Mouse (Mus musculus) lung, postnatal 4 days (tissue): ENCODE data around the gene Exoc3l2.

Experiments
- DNase-seq, 2 experiments: peaks; one replicate each; pipeline ENCODE4 v3.0.0; 2021

Gene Exoc3l2

DNA sequence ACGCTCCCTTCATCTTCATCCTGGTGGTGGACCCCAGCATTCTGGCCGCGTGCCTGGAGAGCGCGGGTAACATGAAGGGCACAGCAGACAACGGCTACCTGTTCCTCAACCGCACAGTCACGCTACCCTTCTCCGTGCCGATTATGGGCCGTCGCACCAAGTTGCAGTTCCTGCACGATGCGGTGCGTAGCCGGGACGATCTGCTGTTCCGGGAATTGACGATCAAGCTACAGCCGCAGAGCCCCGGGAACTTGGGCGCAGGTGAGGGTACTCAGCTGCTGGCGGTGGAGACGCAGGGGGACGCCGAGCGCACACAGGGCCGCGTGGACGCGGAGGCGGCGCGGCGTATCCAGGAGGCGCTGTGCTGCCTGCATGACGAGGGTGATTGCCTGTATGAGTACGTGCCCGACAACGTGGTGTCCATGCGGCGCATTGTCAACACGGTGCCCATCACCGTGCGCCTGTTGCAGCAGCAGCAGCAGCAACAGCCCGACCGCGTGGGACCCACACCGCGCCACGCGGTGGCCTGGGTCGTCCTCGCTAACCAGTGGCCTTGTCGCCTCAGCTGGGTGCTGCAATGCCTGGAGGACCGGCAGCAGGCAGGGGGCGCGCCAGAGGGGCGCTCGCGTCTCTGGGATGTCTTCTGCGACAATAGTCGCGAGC, 60.8 kb downstream of the Exoc3l2 start:
- DNase-seq: peak; percentile 76 to 77

DNA sequence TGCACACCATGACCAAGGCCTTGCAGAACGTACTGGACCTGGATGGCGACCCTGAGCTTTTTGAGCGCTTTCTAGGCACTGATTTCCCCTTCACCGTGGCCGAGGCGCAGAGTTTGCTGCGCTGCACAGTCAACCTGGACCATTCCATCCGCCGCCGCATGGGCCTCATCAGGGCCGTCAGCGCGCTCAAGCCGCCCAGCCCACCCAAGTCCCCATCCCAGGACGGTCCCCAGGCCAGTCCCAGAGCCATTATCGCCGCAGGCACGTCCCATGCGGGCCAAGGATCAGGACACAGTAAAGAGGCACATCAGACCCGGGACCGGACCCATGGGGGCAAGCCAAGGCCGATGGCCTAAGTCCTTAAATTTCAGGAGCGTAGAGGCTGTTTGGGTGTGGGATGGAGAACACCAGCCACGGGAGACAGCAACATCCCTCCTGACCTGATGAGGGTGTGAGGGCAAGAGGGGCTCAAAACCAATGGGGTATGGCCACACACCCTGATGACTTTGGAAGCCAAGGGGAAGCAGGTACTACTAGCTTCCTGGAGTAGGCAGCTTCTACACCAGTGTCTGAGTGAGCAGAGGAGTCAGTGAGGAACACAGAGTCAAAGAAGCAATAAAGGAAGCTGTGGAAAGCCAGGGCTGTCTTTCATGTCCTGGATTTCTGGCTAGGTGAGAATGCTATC, 61.4 kb downstream of the Exoc3l2 start:
- no peak for DNase-seq

DNA sequence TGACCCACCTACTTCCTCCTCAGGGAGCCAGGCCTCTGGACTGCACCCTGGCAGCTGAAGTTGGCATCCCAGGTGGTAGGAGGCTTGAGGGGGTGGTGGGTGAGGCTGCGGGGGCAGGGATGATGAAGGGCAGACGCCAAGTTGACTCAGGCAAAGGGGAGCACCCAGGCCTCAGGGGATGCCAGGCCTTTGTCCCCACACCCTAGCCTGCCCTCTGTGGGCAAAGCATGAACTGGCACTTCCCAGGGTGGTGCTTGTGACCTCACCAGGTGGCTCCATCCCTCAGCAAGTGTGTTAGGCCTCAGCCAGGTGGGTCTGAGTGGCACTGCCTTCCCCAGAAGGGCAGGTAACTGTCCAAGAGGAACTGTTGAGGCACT, 62.0 kb downstream of the Exoc3l2 start:
- no peak for DNase-seq

DNA sequence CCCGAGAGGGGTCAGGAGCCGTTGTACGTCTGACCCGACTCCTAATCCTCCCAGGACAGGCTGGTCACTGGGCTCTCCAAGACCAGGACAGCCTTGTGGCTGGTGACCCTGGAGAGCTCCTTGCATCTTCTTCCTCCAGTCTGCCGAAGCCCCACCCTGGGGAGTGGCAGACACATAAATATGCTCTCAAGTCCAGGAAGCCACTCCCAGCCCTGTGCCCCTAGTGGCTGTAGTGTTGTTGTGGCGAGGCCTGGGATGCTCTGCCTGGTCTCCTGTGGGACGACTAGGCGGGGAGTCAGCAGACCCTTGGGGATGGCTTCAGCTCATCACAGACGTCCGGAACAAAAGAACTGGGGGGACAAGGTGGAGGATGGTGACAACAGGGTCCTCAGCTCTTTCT, 67.9 kb downstream of the Exoc3l2 start:
- no peak for DNase-seq

DNA sequence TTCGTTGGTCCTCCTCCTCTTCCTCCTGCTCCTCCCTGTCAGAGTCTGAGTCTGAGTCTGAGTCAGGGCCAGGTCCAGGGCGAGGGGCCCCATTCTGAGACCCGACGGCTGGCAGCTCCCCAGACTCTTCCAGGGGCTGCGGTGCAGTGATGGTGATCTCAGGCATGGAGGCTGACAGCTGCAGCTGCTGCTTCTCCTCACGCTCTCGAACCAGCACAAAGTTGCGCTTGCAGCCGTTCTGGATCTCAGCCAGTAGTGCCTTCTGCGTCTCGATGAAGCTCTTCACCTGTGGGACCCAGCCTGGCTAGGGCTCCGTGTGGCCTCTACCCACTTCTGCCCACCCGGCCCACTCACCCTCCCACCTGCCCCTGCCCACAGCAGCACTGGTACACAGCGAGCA, 69.1 kb downstream of the Exoc3l2 start:
- DNase-seq: no peak

DNA sequence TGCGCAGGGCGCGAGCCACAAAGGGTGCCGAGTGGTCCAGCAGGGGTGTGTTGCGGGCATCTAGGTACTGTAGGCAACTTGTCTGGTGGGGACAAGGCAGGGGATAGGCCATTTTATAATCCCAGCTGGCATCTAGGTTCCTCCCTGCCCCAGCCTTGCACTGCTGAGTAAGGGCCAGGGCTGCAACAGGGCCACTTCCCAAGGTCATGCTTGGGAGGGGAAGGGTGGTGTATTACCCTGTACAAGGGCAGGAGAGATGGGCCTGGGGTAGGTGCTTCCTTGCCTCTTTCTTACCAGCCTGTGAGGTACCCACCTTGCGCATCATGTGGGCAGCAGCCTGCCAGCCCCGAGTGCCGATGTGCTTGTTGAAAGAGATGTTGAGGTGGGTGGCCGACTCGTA, 71.5 kb downstream of the Exoc3l2 start:
- no peak for DNase-seq

DNA sequence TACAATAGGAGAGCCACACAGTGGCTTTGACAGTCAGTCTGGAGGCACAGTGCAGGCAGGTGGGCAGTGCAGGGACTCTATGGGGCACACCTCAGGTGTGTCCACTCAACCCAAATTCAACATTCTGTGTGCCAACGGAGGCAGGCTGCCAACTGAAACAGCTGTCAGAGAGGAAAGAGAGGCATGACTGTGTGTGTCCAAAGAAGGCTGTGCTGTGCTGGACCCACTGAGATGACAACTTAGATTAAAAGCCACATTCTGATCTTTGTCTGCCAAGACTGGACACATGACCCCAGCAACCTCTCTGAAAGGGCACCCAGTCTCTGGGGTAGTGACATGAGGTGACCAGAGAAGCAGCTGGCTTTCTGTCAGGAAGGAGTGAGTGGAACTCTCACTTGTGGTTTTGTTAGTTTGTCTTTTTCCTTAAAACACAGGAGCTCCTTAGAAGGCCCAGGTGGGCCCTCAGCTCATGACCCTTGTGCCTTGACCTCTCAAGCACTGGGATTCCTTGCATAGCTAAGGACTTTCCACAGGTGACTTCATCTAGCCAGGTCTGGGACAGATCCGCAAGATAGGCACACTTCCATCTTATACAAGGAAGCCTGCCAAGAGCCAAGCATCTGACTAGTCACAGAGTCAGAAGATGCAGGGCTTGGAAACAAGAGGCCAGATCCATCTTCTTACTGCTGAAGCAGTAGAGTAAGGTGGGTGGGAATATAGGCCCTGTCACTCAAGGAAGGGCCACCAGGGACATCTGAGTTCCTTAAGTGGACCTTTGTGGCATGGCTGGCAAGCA, 77.8 kb downstream of the Exoc3l2 start:
- DNase-seq: peak; percentile 28 to 49

DNA sequence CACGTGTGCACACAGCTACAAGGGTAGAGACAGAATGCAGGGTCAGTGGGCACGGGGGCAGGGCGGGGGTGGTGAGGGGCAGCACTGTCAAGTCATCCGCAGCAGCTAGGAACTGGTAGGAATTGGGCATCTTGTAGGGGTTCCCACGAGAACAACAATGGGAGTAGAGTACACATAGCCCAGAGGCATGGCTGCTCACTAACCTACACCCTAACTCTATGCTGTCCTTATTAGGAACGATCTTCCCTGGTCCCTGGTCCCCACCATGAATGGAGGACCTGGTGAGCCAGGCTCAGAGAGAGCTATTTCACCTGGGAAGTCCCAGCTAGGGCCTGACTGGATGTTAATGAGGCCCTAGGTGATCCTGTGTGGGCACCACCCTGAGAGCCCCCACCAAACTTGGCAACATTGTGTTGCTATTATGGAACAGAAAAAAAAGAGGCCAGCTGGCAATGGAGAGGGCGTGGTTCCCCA, 78.6 kb downstream of the Exoc3l2 start:
- DNase-seq: no peak

DNA sequence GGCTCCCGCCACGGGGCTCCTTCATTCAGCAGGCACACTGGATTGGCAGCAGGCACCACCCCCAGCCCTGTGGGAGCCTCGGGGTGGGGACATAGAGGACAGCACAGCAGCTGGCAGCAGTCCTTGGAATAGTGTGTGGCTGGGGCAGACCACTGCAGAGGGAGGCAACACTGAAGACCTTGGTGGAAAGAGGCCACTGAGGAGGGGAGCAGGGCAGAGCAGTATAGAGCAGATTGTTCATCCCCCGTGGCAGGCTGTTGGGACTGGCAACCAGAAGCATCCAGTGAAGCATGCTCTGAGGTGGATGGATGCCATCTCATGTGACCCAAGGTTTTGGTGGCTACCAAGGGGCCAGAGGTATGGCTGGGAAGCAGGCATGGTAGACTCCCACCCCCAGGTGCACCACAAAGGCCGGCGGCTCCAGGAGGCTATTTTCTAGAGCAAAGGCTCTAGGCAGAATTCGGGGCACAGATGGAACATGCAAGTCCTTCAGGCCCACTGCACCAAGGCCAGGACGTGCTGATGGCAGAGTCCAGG, 79.1 kb downstream of the Exoc3l2 start:
- no peak for DNase-seq

DNA sequence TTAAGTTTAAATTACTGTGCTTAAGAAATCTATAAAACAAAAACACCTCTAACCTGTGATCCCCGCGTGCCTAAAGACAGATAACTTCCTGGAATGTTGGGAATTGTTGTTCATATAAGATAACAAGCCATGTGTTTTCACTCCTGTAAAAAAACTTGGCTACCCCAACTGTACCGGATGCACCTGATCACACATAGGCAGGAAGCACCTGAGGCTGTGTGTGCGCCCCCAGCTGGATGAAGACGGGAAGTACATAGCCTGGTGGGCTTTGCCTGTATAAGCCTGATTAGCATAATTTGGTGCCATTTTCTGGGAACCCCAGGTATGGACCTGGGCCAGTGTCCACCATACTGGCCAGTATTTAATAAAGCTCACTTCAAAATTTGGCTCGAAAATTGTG, 80.5 kb downstream of the Exoc3l2 start:
- peak in 1 of 2 experiments; percentile 44 for DNase-seq

DNA sequence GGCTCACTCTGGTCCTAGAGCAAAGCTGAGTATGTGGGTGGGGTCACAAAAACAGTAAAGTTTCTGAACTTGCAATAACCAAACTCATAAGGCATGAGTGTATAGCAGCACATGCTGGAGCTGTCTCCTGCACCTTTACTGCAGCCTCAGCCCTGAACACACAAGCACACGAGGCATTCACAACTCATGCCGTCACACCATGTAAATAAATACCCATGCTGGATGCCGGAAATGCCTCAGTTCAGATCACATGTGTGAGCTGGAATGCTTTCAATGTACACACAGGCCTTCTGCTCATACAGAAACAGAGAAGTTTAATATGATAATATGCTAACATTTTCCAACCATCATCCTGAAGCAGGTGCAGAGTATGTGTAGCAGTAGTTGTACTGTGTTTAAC, 82.9 kb downstream of the Exoc3l2 start:
- no peak for DNase-seq
